Mouse (Mus musculus) gonadal fat pad, adult 2 months (tissue): ENCODE results near the gene Gtf3c4. TPM values are rescaled to one million over a fixed set of nuclear protein-coding genes. Genes with fewer than 3 reads are reported as not detected.

ENCODE experiments used
- DNase-seq: peaks from one replicate; pipeline ENCODE4 v3.0.0-alpha.2; 2012; ENCODE audit warnings: low read depth
- polyA plus RNA-seq: library from polyadenylated mRNA; depleted of rRNA; stranded (reverse); fragments of >200 nt; gene quantifications from 2 replicates; pipeline ENCODE4 v1.2.3, GENCODE M21; 2012; rRNA removed

The Gtf3c4 gene
- polyA plus RNA-seq, 1 experiment: 7.9 TPM

DNA sequence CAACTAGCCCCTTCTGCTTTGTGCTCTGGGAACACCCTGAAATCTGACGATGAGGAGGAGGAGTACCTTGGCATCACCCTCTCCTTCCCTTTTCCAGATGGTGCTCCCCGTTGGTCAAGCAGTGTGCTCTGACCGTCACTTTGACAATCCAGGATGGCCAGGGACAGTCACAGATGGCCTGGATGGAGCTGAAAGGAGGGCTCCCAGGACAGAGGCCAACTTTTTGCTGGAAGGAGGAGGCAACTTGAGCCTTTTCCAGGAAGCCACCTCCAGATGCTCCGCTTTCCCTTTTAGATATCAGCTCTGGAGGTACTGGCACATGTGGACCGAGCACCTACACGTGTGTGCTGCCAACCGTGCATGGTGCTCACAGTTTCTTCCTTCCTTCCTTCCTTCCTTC is 36.8 kb downstream of the Gtf3c4 start:
- no peak for DNase-seq

DNA sequence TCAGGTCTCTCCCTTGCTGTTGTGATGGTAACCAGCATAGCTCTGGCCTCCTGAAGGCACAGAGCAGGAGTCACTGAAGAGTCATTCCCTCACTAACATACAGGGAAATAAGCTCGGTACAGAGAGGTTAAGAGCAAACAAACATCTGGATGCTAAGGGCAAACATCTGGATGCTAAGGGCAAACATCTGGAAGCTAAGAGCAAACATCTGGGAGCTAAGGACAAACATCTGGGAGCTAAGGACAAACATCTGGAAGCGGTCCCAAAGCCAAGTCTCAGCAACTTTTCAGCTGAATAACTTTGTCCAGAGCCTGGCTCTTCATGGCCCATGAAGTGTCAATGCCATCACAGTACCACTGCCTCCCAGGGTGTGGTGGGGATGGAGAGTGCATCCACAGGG is 40.6 kb downstream of the Gtf3c4 start:
- no peak for DNase-seq

DNA sequence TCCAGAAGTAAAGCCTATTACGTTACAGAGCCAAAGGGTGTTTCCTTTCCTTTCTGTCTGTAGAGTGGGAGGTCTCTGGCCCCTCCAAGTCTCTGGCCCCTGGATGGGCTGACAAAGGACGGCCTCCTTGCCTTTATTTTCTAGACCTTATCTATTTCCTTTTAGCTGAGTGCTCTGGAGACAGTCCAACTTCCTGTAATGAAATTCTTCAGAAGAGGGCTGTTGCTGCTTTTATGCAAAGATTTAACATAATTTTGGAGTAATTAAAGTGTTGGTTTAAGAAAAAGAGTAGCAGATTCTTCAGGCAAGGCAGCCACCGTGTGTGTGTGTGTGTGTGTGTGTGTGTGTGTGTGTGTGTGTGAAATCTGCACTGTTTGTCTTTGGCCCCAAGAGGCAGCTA is 41.8 kb downstream of the Gtf3c4 start:
- no peak for DNase-seq

DNA sequence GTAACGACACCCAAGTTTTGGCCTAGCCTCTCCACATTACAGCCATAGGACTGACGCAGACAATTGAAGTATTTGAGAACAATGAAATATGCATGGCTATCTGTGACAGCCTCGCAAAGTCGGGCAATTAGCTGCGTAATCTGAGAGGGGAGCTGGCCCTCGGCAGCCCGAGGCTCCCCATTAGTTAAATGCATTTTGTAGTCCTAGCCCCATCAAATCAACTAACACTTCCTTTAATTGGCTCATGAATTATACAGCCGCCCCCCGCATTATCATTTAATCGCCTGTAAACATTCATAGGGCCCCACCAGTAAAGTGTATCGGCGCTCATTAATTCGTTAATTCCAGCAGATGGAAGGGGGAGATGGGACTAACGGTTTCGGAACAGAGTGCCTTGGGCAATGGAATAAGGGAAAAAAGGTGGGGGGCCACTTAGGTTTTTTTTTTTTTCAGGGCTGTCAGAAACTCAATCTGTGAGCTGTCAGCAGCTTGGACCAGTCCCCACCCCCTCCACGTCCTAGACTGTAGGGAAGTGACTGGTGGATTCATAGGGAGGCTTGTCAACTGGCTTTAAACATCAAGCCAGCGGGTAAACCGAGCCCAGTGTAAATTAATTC is 42.6 kb downstream of the Gtf3c4 start:
- DNase-seq: no peak

DNA sequence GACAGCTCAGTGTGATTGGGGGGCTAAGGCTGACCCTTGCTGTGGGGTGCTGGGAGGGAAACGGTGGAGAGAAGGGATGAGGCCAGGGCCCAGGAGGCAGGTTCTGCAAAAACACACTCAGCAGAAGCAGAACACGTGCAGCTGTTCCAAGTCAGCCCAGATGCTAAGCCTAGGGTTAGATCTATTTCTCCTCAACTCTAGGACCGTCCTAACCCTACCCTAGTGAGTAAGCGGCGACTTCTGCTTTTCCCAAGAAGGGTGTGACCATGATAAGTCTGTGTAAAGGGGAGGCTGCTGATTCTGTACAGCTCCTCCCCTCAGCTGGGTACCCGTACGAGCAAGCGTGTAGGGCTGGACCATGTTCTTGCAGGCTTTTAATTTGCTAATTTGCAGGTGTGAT is 43.9 kb downstream of the Gtf3c4 start:
- no peak for DNase-seq

DNA sequence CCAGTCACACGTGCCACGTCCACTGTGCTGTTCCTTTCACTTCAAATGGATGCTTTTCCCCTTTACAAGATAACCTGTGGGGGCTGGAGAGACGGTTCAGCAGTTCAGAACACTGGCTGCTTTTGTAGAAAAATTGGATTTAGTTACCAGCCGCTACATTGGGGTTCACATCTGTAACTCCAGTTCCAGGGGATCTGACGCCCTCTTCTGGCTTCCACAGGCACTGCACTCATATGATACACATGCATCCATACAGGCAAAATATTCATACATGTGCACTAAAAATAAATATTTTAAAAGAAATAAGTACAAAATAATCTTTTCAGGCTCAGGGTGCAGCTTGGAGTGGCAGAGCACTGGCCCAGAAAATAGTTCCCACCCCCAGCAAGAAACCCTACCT is 45.5 kb downstream of the Gtf3c4 start:
- DNase-seq: no peak

DNA sequence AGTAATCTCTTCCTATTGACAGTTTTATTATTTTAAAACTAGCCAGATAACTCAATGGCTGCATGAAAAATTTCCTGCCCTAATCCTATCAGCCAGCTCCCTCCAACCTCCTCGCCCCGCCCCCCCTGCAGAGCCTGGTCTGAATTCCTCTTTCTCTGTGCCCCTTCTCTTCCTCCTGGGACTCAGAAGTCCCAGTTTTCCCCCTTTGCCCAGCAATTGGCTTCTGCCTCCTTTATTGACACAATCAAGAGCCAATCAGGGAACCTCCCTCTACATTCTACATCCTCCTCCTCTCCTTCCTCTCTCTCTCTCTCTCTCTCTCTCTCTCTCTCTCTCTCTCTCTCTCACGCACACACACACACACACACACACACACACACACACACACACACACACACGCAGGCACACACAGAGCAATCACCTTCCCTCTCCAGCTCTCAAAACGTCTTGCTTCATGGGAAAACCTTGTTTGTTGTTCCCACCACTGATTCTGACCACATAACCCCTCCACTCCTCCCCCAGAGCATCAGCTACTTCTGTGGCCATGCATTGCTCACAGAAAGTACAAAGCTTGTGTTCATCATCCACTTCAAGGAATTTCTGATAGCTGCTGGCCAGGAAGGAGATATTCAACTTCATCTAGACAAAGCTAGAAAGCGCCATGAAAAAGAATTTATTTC is 47.1 kb downstream of the Gtf3c4 start:
- no peak for DNase-seq

- DNase-seq: no peak
Observed at GRCm38 (mm10) chr2:28787067-28787619, 53.0 kb downstream of the Gtf3c4 start.

- no peak for DNase-seq
Observed at GRCm38 (mm10) chr2:28786355-28787066, 53.6 kb downstream of the Gtf3c4 start.

DNA sequence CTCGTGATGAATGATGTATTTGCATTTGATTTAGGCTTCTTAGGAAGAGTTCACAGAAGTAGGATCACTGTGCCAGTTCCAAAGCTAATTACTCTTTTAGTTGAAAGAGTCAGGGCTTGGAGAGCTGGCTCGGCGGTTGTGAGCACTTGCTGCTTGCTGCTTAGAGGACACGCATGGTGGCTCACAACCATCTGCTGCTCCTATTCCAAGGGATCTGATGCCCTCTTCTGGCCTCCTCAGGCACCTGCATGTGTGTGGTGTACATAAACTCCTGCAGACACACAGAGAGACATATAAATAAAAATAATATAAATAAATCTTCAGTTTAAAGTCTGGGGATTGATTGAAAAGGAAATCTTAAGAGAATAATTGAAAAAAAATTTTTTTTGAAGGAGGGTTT is 58.9 kb downstream of the Gtf3c4 start:
- no peak for DNase-seq

GRCm38 (mm10) chr2:28780001-28780782 is 60.0 kb downstream of the Gtf3c4 start:
- no peak for DNase-seq

GRCm38 (mm10) chr2:28776728-28777127 is 63.4 kb downstream of the Gtf3c4 start:
- no peak for DNase-seq

DNA sequence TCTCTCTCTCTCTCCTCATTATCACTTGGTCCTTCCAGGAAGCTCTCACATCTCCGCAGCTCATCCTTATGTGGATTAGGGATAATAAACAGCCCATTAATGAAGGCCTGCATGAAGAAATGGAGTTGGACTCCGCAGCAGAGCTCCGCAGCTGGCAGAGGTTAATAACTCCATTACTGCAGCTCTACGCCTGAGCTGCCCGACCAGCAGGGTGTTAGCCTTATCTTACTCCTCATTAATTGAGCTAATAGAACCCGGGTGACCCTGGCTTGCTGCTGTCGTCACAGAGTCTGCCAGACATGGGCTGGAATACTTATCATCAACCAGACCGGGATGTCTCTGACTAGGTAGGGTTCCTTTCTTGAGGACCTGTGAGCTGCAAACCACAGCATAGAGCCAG is 66.1 kb downstream of the Gtf3c4 start:
- DNase-seq: no peak

Other genes with a start within 250 kb of the Gtf3c4 start
- gene Gfi1b, start 218.4 kb downstream of the Gtf3c4 start, polyA plus RNA-seq: 2.1 and 3.0 TPM in 2 replicates
- 28.7 and 29.3 TPM in 2 replicates for gene Tsc1, start 199.1 kb downstream of the Gtf3c4 start, polyA plus RNA-seq
- gene Spaca9, start 140.6 kb downstream of the Gtf3c4 start, polyA plus RNA-seq: 11.4 and 15.2 TPM in 2 replicates
- gene Ak8, start 140.2 kb downstream of the Gtf3c4 start, polyA plus RNA-seq: 4.5 and 5.1 TPM in 2 replicates
- 2.7 and 3.1 TPM in 2 replicates for gene Ddx31, start within 50 bp of the Gtf3c4 start, polyA plus RNA-seq
- gene Barhl1, start 76.3 kb upstream of the Gtf3c4 start, polyA plus RNA-seq: 0.10 and 0.11 TPM in 2 replicates
- gene Cfap77, start 214.7 kb upstream of the Gtf3c4 start, polyA plus RNA-seq: 0.80 and 1.7 TPM in 2 replicates
- 6.9 and 8.3 TPM in 2 replicates for gene Ttf1, start 219.9 kb upstream of the Gtf3c4 start, polyA plus RNA-seq